Mouse (Mus musculus): Measurements from ENCODE around the gene Lmo3.

DNA sequence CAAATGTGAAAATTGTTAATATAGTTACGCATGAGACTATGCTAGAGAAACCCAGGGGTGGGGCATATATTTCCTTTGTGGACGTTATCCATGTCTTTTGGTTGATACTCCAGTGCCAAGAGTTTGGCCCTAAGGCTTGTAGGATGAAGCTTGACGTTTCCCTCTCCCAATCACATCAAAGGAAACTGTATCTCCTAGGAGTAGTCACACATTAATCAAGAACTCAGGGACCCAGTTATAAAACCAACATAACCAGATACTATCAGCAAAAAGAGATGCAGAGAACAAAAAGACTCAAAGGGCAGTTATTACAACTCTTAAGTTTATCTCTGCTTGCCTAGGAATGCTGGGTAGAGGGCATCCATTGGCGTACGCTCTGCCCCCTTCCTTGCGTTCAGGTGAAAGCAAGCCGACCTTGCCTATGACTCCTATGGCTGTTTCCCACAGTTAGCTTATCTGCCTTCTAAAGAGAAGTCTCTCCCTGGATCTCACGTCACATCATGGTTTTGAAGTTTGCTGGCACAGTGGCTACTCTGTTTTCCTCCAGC is 261.5 kb downstream of the Lmo3 start:
- TF ChIP-seq CTCF (IDR thresholded peaks at IDR 0.05; ENCODE audit: low read depth), result no peak
- no peak for TF ChIP-seq EP300 (IDR thresholded peaks at IDR 0.05; ENCODE audit: low read depth)
